Mouse (Mus musculus): ENCODE data around the gene Sox21. TPM values are rescaled to one million over a fixed set of nuclear protein-coding genes. Genes with fewer than 3 reads are reported as not detected.

The Sox21 gene
- not detected in 2 replicates for polyA plus RNA-seq (2012; ENCODE audit: insufficient read depth, insufficient read length, low replicate concordance, missing spikeins)

DNA sequence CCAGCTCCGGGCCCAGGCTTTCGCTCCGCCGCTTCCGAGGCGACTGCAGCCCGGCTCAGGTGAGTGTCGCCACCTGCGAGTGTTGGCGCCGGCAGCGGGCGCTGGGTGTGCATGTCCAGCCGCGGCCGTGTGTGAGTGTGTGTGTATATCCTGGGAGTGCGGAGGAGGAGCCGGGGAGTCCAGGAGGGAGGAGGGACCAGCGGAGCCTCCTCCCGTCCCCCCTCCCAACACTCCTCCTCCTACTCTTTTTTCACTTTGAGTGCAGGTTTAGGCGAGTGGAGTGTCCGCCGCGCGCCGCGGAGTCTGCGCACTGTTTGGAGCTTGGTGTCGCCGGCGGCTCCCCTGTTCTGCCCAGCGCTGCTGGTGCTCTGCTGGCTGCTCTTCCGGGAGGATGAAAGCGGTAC lies at the start of gene Sox21:
Gene Sox21, minus strand, starts transcription at position 145 of the 404 bp plus-strand sequence.
- TF ChIP-seq CTCF (IDR thresholded peaks at IDR 0.05; ENCODE audit: insufficient read depth, low read depth, low read length), result no peak
- no peak for TF ChIP-seq POLR2A (IDR thresholded peaks at IDR 0.05; ENCODE audit: insufficient read depth, low read depth, low read length)
- H3K27ac ChIP-seq (ENCODE audit: insufficient read depth, low read depth, low read length), result no peak within 1 kb of the TSS

DNA sequence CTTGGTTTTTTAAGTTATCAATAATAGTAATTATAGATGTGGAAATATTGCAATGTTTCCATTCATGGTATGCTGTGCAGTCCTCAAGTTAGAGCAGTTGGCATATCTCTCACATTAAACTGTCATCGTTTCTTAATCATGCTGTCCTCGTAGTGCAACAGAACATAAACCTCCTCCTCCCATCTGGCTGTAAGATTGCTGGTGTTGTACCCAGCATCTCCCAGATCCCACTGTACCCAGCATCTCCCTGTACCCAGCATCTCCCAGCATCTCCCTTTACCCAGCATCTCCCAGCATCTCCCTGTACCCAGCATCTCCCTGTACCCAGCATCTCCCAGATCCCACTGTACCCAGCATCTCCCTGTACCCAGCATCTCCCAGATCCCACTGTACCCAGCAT lies 49.3 kb upstream of the Sox21 start:
- TF ChIP-seq POLR2A (IDR thresholded peaks at IDR 0.05; ENCODE audit: insufficient read depth, low read depth, low read length) (no peak), CTCF (IDR thresholded peaks at IDR 0.05; ENCODE audit: insufficient read depth, low read depth, low read length) (no peak)
- H3K4me1 ChIP-seq (ENCODE audit: control insufficient read depth, insufficient read depth, low read length), result no peaks in the 10 kb centered on the region
- no peak overlapping the region for H3K4me3 ChIP-seq (ENCODE audit: insufficient read depth, low read depth, low read length)
- WGBS, result 97% methylated on average over 2 of the region's 2 CpGs
- no peak overlapping the region for H3K27ac ChIP-seq (ENCODE audit: insufficient read depth, low read depth, low read length)

More for the DNA sequence above, at the start of gene Sox21:
- Histone ChIP-seq H3K4me3 (ENCODE audit: insufficient read depth, low read depth, low read length) (peak within 1 kb of the TSS; percentile 39), H3K4me1 (ENCODE audit: control insufficient read depth, insufficient read depth, low read length) (peaks cover 28% of the 10 kb centered on the region)
- 2% methylated on average over 34 of the region's 34 CpGs for WGBS

- Histone ChIP-seq H3K4me3 (ENCODE audit: insufficient read depth, low read depth, low read length) (no peak overlapping the region), H3K4me1 (ENCODE audit: control insufficient read depth, insufficient read depth, low read length) (no peaks in the 10 kb centered on the region), H3K27ac (ENCODE audit: insufficient read depth, low read depth, low read length) (no peak overlapping the region)
- WGBS, result 64% methylated on average over 14 of the region's 14 CpGs
- TF ChIP-seq POLR2A (IDR thresholded peaks at IDR 0.05; ENCODE audit: insufficient read depth, low read depth, low read length) (no peak), CTCF (IDR thresholded peaks at IDR 0.05; ENCODE audit: insufficient read depth, low read depth, low read length) (no peak)
Measured at GRCm38 (mm10) chr14:118282917-118283316, 46.1 kb upstream of the Sox21 start.

- no peak overlapping the region for H3K27ac ChIP-seq (ENCODE audit: insufficient read depth, low read depth, low read length)
- no peak overlapping the region for H3K4me3 ChIP-seq (ENCODE audit: insufficient read depth, low read depth, low read length)
- 83% methylated on average over 3 of the region's 3 CpGs for WGBS
- TF ChIP-seq CTCF (IDR thresholded peaks at IDR 0.05; ENCODE audit: insufficient read depth, low read depth, low read length), result no peak
- TF ChIP-seq POLR2A (IDR thresholded peaks at IDR 0.05; ENCODE audit: insufficient read depth, low read depth, low read length), result no peak
- H3K4me1 ChIP-seq (ENCODE audit: control insufficient read depth, insufficient read depth, low read length), result no peaks in the 10 kb centered on the region
Measured at GRCm38 (mm10) chr14:118282272-118282671, 45.4 kb upstream of the Sox21 start.

DNA sequence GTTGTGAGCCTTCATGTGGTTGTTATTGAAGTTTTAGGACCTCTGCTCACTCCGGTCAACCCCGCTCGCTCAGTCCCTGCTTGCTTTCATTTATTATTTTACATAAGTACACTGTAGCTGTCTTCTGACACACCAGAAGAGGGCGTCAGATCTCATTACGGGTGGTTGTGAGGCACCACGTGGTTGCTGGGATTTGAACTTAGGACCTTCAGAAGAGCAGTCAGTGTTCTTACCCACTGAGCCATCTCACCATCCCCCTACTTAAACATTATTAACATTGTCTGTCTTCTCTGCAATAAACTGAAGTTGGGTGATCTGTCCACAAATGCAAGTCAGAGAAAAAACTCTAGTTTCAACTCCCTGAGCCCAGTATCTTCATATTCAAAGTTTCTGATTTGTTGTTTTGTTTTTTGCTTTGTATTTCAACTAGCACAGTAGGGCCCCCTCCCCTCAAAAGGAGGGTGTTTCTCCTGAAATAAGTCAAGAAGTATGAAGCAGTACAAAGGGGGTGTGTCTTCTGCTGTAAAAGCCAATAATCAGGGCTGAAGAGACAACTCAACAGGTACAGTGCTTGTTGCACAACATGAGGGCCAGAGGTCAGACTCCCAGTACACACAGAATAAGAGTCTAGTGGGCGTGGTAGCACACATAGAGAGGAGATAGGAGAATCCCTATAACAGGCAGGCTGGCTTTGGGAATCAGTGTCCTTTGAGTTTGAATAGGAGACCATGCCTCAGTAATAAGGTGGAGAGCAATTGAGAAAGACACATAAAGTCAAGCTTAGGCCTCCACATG lies 41.1 kb upstream of the Sox21 start:
- no peak for TF ChIP-seq POLR2A (IDR thresholded peaks at IDR 0.05; ENCODE audit: insufficient read depth, low read depth, low read length)
- no peak for TF ChIP-seq CTCF (IDR thresholded peaks at IDR 0.05; ENCODE audit: insufficient read depth, low read depth, low read length)
- 89% methylated on average over 7 of the region's 7 CpGs for WGBS
- Histone ChIP-seq H3K4me3 (ENCODE audit: insufficient read depth, low read depth, low read length) (no peak overlapping the region), H3K4me1 (ENCODE audit: control insufficient read depth, insufficient read depth, low read length) (no peaks in the 10 kb centered on the region), H3K27ac (ENCODE audit: insufficient read depth, low read depth, low read length) (no peak overlapping the region)

DNA sequence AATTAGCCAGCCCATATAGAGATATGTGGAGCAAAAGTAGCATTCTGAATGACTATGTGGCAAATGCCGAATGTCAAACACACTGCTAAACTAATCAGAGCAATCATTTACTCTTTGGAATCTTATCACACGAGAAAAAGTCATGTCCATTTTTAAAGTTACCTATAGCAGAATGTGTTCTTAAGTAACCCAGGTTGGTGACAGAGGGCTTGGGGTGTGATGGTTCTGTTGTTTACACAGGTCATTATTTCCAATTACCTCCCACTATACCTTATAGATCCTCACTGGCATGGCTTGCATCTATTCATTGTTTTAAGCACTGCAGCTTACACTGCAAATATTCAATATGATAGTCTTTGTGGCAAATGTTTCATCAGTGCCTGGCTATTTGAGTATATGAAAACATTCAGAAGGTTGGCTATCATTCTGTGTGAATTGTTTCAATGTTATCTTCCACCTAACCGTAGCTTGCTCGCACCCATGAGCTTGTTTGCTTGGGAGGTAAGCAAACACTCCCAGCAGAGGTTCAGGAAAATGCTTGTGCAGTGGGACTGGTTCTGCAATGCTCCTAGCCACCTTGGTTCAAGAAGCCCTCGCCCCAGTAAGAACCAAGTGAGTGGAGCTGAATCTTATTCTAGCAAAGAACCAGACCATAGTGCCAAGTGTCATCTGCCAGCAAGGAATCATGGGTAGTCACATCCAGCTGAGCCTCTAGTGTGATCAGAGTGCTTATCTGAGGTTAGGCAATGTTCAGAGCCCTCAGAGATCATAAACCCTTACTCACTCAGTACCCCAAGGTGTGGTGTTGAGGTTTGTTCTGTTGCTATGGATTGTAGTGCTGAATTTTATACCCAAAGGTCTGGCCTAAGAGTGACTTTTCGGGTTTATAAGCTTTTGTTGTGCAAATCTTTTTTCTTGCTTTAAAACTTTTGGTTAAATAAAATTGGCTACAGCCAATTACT lies 36.0 kb upstream of the Sox21 start:
- Histone ChIP-seq H3K27ac (ENCODE audit: insufficient read depth, low read depth, low read length) (no peak overlapping the region), H3K4me1 (ENCODE audit: control insufficient read depth, insufficient read depth, low read length) (no peaks in the 10 kb centered on the region), H3K4me3 (ENCODE audit: insufficient read depth, low read depth, low read length) (no peak overlapping the region)
- 93% methylated on average over 6 of the region's 6 CpGs for WGBS
- TF ChIP-seq CTCF (IDR thresholded peaks at IDR 0.05; ENCODE audit: insufficient read depth, low read depth, low read length) (no peak), POLR2A (IDR thresholded peaks at IDR 0.05; ENCODE audit: insufficient read depth, low read depth, low read length) (no peak)

DNA sequence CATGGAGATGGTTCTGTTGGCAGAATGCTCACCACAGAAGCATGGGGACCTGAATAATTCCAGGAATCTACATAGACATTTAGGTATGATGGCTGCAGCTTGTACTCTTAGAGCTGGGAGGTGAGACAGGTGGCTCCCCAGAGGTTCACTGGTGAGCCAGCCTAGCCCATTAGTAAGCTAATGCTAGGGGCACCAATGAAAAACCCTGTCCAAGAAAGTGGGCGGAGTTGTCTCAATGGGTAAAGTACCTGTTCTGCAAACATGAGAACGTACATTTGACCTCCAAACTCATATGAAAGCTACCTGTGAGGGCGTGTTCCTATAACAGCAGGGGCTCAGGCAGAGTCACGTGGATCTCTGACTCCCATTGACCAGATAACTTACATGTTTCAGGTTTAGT lies 32.0 kb upstream of the Sox21 start:
- no peak overlapping the region for H3K27ac ChIP-seq (ENCODE audit: insufficient read depth, low read depth, low read length)
- no peak for TF ChIP-seq POLR2A (IDR thresholded peaks at IDR 0.05; ENCODE audit: insufficient read depth, low read depth, low read length)
- no peak for TF ChIP-seq CTCF (IDR thresholded peaks at IDR 0.05; ENCODE audit: insufficient read depth, low read depth, low read length)
- 87% methylated on average over 4 of the region's 4 CpGs for WGBS
- H3K4me1 ChIP-seq (ENCODE audit: control insufficient read depth, insufficient read depth, low read length), result no peaks in the 10 kb centered on the region
- no peak overlapping the region for H3K4me3 ChIP-seq (ENCODE audit: insufficient read depth, low read depth, low read length)

DNA sequence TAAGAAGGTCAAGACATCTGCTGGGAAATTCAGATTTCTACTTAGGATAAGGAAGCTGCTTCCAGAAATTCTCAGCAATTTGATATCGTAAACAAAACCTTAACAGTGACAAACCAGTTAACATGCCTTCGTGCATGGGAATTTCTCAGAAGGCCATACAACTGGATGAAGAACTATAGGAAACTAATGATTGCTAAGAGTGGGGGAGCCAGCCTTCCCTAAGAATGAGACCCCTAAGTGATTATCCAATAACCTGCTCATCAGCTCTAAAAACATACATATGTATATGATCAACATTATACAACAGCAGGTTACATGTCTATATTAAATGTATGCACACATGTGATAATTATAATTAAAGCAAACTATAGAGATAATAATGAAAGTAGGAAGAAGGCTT lies 29.8 kb upstream of the Sox21 start, which contains the start of gene Gm9376:
Gene Gm9376, plus strand, starts transcription at position 301 of the 400 bp plus-strand sequence.
- TF ChIP-seq CTCF (IDR thresholded peaks at IDR 0.05; ENCODE audit: insufficient read depth, low read depth, low read length), result no peak
- no peak for TF ChIP-seq POLR2A (IDR thresholded peaks at IDR 0.05; ENCODE audit: insufficient read depth, low read depth, low read length)
- WGBS, result 92% methylated on average over 2 of the region's 2 CpGs
- Histone ChIP-seq H3K4me3 (ENCODE audit: insufficient read depth, low read depth, low read length) (no peak within 1 kb of the TSS), H3K4me1 (ENCODE audit: control insufficient read depth, insufficient read depth, low read length) (no peaks in the 10 kb centered on the region), H3K27ac (ENCODE audit: insufficient read depth, low read depth, low read length) (no peak within 1 kb of the TSS)

All from olfactory bulb, adult 2 months (tissue).